Mouse (Mus musculus): ENCODE results near the gene B3gat2.
A peak's percentile ranks its signal among the peaks of the same experiment; 100 is the strongest.

The B3gat2 gene

GRCm38 (mm10) chr1:23761502-23762135 lies at the start of gene B3gat2:
Gene B3gat2, plus strand, starts transcription at chr1:23761753.
- no peak for DNase-seq

DNA sequence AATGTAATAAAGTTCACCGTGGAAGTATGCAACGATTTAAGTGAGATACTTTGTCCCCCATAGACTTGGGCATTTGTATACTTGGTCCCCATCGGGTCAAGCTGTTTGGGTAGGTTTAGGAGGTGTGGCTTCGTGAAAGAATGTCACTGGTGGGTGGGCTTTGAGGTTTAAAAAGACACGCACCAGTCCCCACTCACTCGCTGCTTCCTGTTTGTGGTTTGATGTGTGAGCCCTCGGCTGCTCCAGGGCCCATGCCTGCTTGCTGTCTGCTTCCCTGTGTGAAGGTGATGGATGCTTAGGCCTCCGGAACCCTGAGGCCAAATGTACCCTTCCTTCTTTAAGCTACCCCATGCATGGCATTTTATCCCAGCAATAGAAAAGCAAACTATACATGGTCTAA lies 41.2 kb upstream of the B3gat2 start:
- DNase-seq = peak in 1 of 2 experiments; percentile 7

DNA sequence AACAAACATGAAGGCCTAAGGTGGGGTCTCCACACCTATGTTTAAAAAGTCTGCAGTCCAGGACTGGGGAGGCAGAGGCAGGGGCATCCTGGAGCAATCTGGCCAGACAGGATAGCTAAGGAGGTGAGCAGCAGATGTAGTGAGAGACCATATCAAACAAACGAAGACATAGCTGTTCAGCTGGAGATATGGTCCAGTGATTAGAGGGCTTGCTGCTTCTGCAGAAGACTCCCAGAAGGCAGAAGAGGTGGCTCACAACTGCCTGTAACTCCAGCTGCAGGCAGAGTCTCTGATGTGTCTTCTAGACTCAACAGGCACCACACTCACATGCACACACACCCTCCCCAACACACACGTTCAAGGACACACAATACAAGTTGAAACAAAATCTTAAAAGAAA lies 40.5 kb upstream of the B3gat2 start:
- DNase-seq = no peak

GRCm38 (mm10) chr1:23722469-23723372 lies 38.8 kb upstream of the B3gat2 start:
- DNase-seq = no peak

DNA sequence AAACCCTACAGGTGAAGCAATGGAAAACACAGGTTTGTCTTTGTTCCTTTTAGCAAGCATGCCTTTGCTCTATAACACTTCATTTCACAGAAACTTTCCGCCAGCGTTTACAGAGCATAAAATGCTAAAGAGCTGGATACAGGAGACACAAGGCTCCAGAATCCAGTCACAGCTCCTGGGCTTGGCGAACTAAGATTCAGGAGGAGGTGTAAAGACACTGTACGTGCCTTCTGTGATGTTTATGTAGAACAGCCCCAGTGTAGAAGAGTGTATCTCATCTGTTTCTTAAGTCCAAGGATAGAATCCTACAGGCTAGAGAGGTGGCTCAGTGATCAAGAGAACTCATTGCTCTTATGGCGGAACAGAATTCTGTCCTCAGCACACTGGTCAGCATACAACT lies 30.2 kb upstream of the B3gat2 start:
- no peak for DNase-seq

GRCm38 (mm10) chr1:23750864-23751532 lies 10.6 kb upstream of the B3gat2 start:
- no peak for DNase-seq

GRCm38 (mm10) chr1:23753091-23753490 lies 8.5 kb upstream of the B3gat2 start:
- no peak for DNase-seq

DNA sequence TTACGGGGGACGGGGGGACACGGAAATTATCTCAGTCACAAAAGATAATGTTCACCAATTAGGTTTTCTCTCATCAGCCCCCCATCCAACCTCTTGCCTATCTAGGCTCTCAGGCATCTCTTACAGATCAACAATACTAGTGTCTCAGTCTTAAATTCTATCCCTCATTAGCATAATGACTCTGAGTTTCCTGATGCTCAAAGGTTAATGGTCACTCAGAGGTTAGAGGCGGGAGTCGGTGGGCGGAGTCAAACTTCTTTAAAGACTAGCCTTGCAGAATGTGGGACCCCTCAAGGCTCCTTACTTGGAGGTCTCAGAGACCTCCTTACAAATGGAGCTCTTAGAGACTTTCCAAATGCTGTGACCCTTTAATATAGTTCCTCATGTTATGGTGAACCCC lies 8.0 kb upstream of the B3gat2 start:
- no peak for DNase-seq

DNA sequence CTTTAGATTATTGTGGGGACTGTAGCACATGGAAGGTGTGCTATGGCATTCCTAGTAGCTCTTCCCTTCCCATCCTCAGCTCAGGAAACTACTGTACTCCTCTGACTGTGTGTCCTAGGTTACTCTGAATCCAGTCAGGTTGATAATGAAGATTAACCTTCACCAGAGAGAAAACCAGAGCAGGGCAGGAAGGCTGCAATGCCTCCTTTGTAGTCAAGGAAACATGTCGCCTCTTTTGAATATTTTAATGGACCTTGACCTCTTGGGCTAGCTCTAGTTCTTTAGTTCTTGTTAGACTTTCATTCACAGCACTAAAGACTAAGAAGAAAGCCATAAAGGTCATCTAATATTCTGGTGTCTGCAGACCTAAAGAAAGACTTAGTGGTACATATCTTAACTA lies 7.2 kb upstream of the B3gat2 start:
- DNase-seq = no peak

- no peak for DNase-seq
These were observed 6.6 kb upstream of the B3gat2 start for GRCm38 (mm10) chr1:23754967-23755366.

DNA sequence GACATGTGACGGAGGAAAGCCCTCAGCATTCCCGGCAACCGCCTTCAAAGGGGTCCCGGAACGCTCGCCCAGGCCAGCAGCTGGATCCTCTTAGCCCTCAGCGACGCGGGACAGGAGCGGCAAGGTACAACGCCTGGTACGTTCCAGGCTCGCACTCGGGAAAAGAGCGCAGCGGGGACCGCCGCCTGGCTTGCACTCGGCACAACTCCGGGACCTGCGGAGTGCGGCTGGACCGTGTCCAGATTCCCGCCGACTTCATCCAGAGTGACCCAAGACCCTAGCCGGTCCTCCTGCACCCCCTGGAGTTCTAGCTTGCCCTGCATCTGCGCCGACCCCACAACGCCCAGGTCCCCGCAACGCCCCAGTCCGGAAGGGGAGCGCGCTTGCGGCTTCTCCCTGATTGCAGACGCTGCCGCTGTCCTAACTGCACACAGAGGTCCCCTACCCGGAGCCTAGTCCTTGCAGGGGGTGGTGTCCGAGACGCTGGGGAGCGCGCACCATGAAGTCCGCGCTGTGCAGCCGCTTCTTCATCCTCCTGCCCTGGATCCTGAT lies 659 bp downstream of the B3gat2 start:
- DNase-seq = no peak

GRCm38 (mm10) chr1:23762782-23763630 lies 1.5 kb downstream of the B3gat2 start:
- peak; percentile 26 to 35 for DNase-seq

GRCm38 (mm10) chr1:23763726-23764125 lies 2.2 kb downstream of the B3gat2 start:
- DNase-seq = no peak

DNA sequence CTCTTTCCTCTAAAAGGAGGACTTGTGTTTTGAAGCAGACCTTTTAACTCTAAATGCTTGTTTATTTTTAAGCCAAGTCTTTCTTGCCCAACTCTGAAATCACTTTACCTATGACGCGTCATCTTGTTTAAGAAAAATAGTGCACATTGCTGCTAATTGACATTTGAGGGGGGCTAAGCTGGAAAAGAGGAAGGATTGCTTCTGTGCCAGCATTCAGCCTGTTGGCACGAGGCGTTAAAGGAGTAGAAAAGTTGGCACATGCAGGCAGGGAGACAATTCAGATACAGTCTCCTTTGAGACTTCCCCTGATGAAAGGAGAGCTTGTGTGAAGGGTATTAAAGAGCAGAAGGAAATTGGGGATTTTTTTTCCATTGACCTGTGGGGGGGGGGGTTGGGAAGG lies 3.2 kb downstream of the B3gat2 start:
- no peak for DNase-seq

DNA sequence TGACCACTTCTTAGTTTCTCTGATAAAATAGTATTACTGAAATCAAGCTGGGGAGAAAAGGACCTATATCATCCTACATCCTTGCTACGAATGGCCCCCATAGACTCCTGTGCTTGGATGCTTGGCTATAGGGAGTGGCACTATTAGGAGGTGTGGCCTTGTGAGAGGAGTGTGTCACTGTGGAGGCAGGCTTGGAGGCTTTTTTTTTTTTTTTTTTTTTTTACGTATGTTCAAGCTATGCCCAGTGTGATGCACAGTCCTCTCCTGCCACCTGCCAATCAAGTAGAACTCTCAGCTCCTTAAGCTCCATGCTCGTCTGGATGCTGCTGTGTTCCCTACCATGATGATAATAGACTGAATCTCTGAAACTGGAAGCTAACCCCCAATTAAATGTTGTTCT lies 11.5 kb downstream of the B3gat2 start:
- DNase-seq = no peak

DNA sequence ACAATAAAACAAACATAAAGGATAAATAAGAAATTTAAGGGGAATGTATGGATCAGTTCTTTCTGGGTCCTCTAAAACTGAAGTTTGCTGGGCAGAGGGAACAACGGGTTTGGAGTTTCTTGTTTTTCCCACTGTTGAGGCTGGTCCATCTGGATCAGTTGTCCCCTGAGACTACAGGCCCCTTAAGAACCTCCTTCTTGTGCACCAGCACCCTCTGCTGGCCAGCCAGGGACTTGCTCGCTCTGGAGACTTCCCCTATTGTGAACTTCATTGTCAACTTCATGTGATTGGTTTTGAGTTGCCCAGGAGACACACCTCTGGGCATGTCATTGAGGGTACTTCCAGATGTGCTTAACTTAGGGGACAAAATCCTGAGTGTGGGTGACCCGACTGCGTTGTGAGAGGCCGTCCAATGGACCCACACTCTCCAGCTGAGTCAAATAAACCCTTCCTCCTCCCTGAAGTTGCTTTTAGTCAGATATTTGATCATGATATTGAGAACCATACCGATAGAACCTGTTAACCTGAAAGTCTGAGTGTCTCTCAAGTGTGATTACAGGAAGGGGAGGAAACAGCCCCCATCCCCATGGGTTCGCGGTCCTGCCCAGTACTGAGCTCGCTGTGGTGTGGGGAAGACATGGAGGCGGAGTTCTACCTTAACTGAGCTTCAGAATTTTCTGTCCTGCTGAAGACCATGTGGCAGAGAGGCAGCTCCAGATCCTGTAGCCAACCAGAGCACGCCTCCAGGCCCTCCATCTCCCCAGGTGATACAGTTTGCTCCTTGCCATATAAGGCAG lies 31.4 kb downstream of the B3gat2 start:
- peak; percentile 7 to 13 for DNase-seq

- no peak for DNase-seq
These were observed 36.8 kb downstream of the B3gat2 start for GRCm38 (mm10) chr1:23798306-23798705.

- no peak for DNase-seq
These were observed 60.1 kb downstream of the B3gat2 start for GRCm38 (mm10) chr1:23821615-23822014.

DNA sequence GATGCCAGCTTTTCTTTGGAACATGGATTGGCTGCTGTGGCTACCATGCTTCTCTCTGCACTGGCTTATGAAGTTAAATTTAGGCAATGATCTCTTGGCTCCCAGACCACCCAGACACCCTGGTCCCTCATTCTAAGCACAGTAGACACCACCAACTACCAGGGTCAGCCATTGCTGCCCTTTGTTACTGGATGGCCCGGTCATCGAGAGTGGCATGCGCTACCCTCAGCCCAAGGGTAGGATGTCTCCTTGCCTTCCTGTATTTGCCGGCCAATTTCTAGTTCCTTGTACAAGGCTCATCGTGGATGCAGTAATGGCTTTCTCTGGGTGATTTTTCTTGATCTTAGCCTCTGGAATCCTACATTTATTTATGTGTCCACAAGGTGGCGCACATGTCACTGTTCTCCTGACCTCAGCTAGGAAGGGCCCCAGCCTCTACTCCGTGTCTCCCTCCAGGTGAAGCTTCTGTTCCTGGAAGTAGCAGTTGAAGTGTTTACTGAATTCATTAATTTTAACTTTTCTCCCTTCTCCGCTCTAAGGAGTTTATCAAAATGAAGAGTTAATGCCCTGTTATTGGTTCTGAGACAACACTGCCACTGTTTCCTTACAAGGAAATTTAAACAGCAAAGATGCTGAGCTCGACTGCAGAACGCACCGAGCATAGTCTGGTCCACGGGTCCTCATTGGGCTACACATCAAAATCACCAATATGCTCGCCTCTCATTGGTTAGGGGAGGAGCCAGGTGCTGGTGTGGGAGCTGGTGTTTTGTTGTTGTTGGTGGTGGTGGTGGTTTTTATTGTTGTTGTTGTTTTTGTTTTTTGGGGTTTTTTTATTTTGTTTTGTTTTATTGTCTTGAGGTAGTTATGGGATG lies 65.6 kb downstream of the B3gat2 start:
- DNase-seq = no peak

DNA sequence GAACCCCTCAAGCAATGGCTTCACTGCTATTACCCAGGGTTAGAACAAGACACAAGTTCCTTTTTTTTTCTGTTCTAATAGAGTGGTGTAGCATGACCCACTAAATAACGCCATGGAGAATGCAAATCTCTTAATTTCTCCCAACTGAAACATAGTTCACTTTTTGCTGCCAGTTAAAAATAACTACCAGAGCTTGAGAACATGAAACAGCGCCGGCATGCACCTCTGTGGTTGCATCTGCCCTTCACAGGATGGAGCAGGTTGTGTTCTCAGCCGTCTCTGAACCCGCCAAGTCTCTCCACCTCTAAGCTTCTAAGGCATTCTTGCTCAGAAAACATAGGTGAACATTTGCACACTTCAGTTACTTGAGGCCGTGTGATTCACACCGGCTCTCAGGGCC lies 72.7 kb downstream of the B3gat2 start:
- no peak for DNase-seq

DNA sequence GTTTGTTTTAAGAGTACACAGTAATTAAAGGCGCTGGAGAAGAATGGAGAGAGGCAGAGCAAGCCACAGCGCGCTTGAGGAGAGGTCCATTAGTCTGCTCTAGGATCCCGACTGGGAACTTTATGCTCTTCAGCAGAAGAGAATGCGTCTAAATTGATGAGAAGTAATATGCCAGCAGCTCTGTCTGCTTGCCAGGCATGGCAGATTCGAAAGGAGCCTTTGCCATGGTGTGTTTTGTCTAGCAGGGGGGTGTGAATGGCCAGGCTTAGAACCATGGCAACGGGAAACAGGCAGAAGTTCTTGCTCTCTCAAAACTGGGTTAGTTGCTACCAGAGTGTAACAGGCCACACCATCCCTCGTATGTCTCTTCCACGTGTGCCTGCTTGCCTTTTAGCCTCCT lies 73.3 kb downstream of the B3gat2 start:
- DNase-seq = no peak
